Mouse (Mus musculus) splenic B cell, adult 2 months (primary cell): Measurements from ENCODE around the gene Cdk8.

ENCODE experiments used
- DNase-seq: peaks from one replicate; pipeline ENCODE4 v3.0.0-alpha.2; 2011; ENCODE audit warnings: low read depth, low spot score
- H3K27me3 ChIP-seq: 2 replicates; pipeline ENCODE4 v1.6.1; 2012; ENCODE audit warnings: mild to moderate bottlenecking, low read length, moderate library complexity, mixed read lengths; ENCODE audit not compliant: control insufficient read depth, poor library complexity, insufficient read depth, severe bottlenecking
- H3K36me3 ChIP-seq: 2 replicates; pipeline ENCODE4 v1.6.1; 2012; ENCODE audit warnings: mild to moderate bottlenecking, low read length, moderate library complexity, mixed read lengths; ENCODE audit not compliant: control insufficient read depth, poor library complexity, insufficient read depth, severe bottlenecking

Gene Cdk8

GRCm38 (mm10) chr5:146303470-146303869 lies 72.4 kb downstream of the Cdk8 start:
- Histone ChIP-seq H3K36me3 (no peaks in the 10 kb centered on the region), H3K27me3 (no peaks in the 10 kb centered on the region)
- DNase-seq = peak; percentile 71

- no peaks in the 10 kb centered on the region for H3K27me3 ChIP-seq
Measured at GRCm38 (mm10) chr5:146307046-146307743, 76.2 kb downstream of the Cdk8 start.

GRCm38 (mm10) chr5:146307744-146308096 lies 76.7 kb downstream of the Cdk8 start:
- no peak for DNase-seq

More at GRCm38 (mm10) chr5:146307046-146307743, 76.2 kb downstream of the Cdk8 start:
- DNase-seq = no peak
- no peaks in the 10 kb centered on the region for H3K36me3 ChIP-seq

GRCm38 (mm10) chr5:146314538-146314937 lies 83.5 kb downstream of the Cdk8 start:
- DNase-seq = no peak
- H3K27me3 ChIP-seq = no peaks in the 10 kb centered on the region; the same call in 1 of the 2 replicates
- no peaks in the 10 kb centered on the region for H3K36me3 ChIP-seq

More at GRCm38 (mm10) chr5:146307744-146308096, 76.7 kb downstream of the Cdk8 start:
- Histone ChIP-seq H3K36me3 (no peaks in the 10 kb centered on the region), H3K27me3 (no peaks in the 10 kb centered on the region)

- H3K27me3 ChIP-seq = no peaks in the 10 kb centered on the region; the same call in 1 of the 2 replicates
- H3K36me3 ChIP-seq = no peaks in the 10 kb centered on the region
- no peak for DNase-seq
Measured at GRCm38 (mm10) chr5:146315268-146315921, 84.4 kb downstream of the Cdk8 start.

- no peaks in the 10 kb centered on the region for H3K36me3 ChIP-seq
- DNase-seq = no peak
- H3K27me3 ChIP-seq = no peaks in the 10 kb centered on the region; the same call in 1 of the 2 replicates
Measured at GRCm38 (mm10) chr5:146316316-146316715, 85.3 kb downstream of the Cdk8 start.

- Histone ChIP-seq H3K27me3 (no peaks in the 10 kb centered on the region; the same call in none of the 2 replicates), H3K36me3 (no peaks in the 10 kb centered on the region)
- DNase-seq = no peak
Measured at GRCm38 (mm10) chr5:146318051-146318450, 87.0 kb downstream of the Cdk8 start.

- no peak for DNase-seq
- Histone ChIP-seq H3K27me3 (no peaks in the 10 kb centered on the region; the same call in none of the 2 replicates), H3K36me3 (no peaks in the 10 kb centered on the region)
Measured at GRCm38 (mm10) chr5:146318461-146318860, 87.4 kb downstream of the Cdk8 start.

- Histone ChIP-seq H3K27me3 (no peaks in the 10 kb centered on the region), H3K36me3 (no peaks in the 10 kb centered on the region)
- DNase-seq = no peak
Measured at GRCm38 (mm10) chr5:146328941-146329340, 97.9 kb downstream of the Cdk8 start.

- DNase-seq = no peak
- no peaks in the 10 kb centered on the region for H3K27me3 ChIP-seq
- no peaks in the 10 kb centered on the region for H3K36me3 ChIP-seq
Measured at GRCm38 (mm10) chr5:146329541-146329940, 98.5 kb downstream of the Cdk8 start.

GRCm38 (mm10) chr5:146330031-146330764 lies 99.2 kb downstream of the Cdk8 start:
- DNase-seq = peak; percentile 57
- Histone ChIP-seq H3K36me3 (no peaks in the 10 kb centered on the region), H3K27me3 (no peaks in the 10 kb centered on the region)

- no peak for DNase-seq
- Histone ChIP-seq H3K27me3 (no peaks in the 10 kb centered on the region), H3K36me3 (no peaks in the 10 kb centered on the region)
Measured at GRCm38 (mm10) chr5:146330765-146331115, 99.7 kb downstream of the Cdk8 start.

GRCm38 (mm10) chr5:146331131-146331530 lies 100.1 kb downstream of the Cdk8 start:
- H3K36me3 ChIP-seq = no peaks in the 10 kb centered on the region
- no peaks in the 10 kb centered on the region for H3K27me3 ChIP-seq
- DNase-seq = no peak

- no peak for DNase-seq
- Histone ChIP-seq H3K27me3 (no peaks in the 10 kb centered on the region), H3K36me3 (no peaks in the 10 kb centered on the region)
Measured at GRCm38 (mm10) chr5:146332541-146332940, 101.5 kb downstream of the Cdk8 start.

GRCm38 (mm10) chr5:146334410-146334809 lies 103.4 kb downstream of the Cdk8 start:
- Histone ChIP-seq H3K27me3 (no peaks in the 10 kb centered on the region), H3K36me3 (no peaks in the 10 kb centered on the region)
- DNase-seq = no peak
